Comparison of ENCODE assay signal across 8 mouse cellular contexts in genomic region chr5:124449494-124449893, GRCm38 (mm10). TPM values are rescaled to one million over a fixed set of nuclear protein-coding genes. Genes with fewer than 3 reads are reported as not detected.
DNase-seq lines count a peak whose midpoint lies in the region; ATAC-seq and TF ChIP-seq lines count a peak whose summit lies in the region.

No protein-coding gene starts in this region.

- peaks cover 12% of the 10 kb centered on the region; the same call in 1 of the 2 replicates for H3K4me1 ChIP-seq in forebrain, postnatal 0 days (ENCODE audit: insufficient read depth)
- H3K4me1 ChIP-seq in forebrain, embryonic 15.5 days: peaks cover 34% of the 10 kb centered on the region
- H3K4me1 ChIP-seq in lung, postnatal 0 days (ENCODE audit: insufficient read depth, low read depth, low read length): peaks cover 7% of the 10 kb centered on the region; the same call in 1 of the 2 replicates
- H3K4me1 ChIP-seq in intestine, postnatal 0 days (replicated peaks; ENCODE audit: control insufficient read depth, insufficient read depth, low read length): no peaks in the 10 kb centered on the region

- no peak overlapping the region for H3K4me2 ChIP-seq in forebrain, postnatal 0 days (ENCODE audit: low read depth)
- H3K4me2 ChIP-seq in forebrain, embryonic 15.5 days (replicated peaks): no peak overlapping the region
- H3K4me2 ChIP-seq in lung, postnatal 0 days (replicated peaks; ENCODE audit: low read depth, low read length): no peak overlapping the region
- peak overlapping the region; percentile 53; the same call in 1 of the 2 replicates for H3K4me2 ChIP-seq in intestine, postnatal 0 days (replicated peaks; ENCODE audit: low read depth)

- intact Hi-C loops in left cerebral cortex, postnatal 14 days (cut with DNase I): loop anchor here (5.0 kb wide), 1 partner anchor 33 kb away; the partner anchor contains the start of gene Snrnp35

- no peaks in the 10 kb centered on the region for H3K27me3 ChIP-seq in forebrain, postnatal 0 days (ENCODE audit: insufficient read depth, low read length)
- H3K27me3 ChIP-seq in forebrain, embryonic 15.5 days: no peaks in the 10 kb centered on the region
- no peaks in the 10 kb centered on the region for H3K27me3 ChIP-seq in lung, postnatal 0 days (replicated peaks; ENCODE audit: insufficient read depth, low read length)
- no peaks in the 10 kb centered on the region for H3K27me3 ChIP-seq in intestine, postnatal 0 days (replicated peaks; ENCODE audit: control insufficient read depth, insufficient read depth, low read length)

- no peak for TF ChIP-seq CTCF in forebrain, postnatal 0 days (IDR thresholded peaks at IDR 0.05; ENCODE audit: low read depth)
- no peak for TF ChIP-seq CTCF in lung, postnatal 0 days (IDR thresholded peaks at IDR 0.05)
- TF ChIP-seq CTCF in intestine, postnatal 0 days (IDR thresholded peaks at IDR 0.05; ENCODE audit: low read depth): no peak

- no peak for ATAC-seq in forebrain, postnatal 0 days
- no peak for ATAC-seq in forebrain, embryonic 15.5 days (replicated peaks)
- no peak for ATAC-seq in lung, postnatal 0 days
- ATAC-seq in intestine, postnatal 0 days: no peak

- H3K27ac ChIP-seq in forebrain, postnatal 0 days (ENCODE audit: low read depth, low read length): no peak overlapping the region
- no peak overlapping the region for H3K27ac ChIP-seq in forebrain, embryonic 15.5 days (replicated peaks)
- 0 out of 2 replicates have a peak overlapping the region, but pooled peaks have one; percentile 4 for H3K27ac ChIP-seq in lung, postnatal 0 days (ENCODE audit: low read length)
- H3K27ac ChIP-seq in intestine, postnatal 0 days (ENCODE audit: low read depth, low read length): peak overlapping the region; percentile 82; the same call in 1 of the 2 replicates

- H3K36me3 ChIP-seq in forebrain, postnatal 0 days (ENCODE audit: insufficient read depth): peaks cover 62% of the 10 kb centered on the region
- H3K36me3 ChIP-seq in forebrain, embryonic 15.5 days: peaks cover 66% of the 10 kb centered on the region
- H3K36me3 ChIP-seq in lung, postnatal 0 days (ENCODE audit: insufficient read depth, low read length): peaks cover 13% of the 10 kb centered on the region
- peaks cover 63% of the 10 kb centered on the region for H3K36me3 ChIP-seq in intestine, postnatal 0 days (ENCODE audit: control insufficient read depth, insufficient read depth)

- 63% methylated on average over 6 of the region's 6 CpGs for WGBS in forebrain, postnatal 0 days
- WGBS in forebrain, embryonic 15.5 days: 72% methylated on average over 6 of the region's 6 CpGs
- 65% methylated on average over 6 of the region's 6 CpGs for WGBS in lung, postnatal 0 days
- 29% methylated on average over 6 of the region's 6 CpGs for WGBS in intestine, postnatal 0 days

- TF ChIP-seq EP300 in lung, postnatal 0 days (IDR thresholded peaks at IDR 0.05): no peak

- H3K4me3 ChIP-seq in forebrain, postnatal 0 days (ENCODE audit: low read depth, low read length): no peak overlapping the region
- H3K4me3 ChIP-seq in forebrain, embryonic 15.5 days: no peak overlapping the region
- H3K4me3 ChIP-seq in lung, postnatal 0 days (ENCODE audit: low read depth, low read length): no peak overlapping the region
- no peak overlapping the region for H3K4me3 ChIP-seq in intestine, postnatal 0 days (ENCODE audit: low read depth, low read length)

- DNase-seq in forebrain, postnatal 0 days: no peak
- DNase-seq in lung, postnatal 0 days (ENCODE audit: low spot score): peak; percentile 41
- no peak for DNase-seq in lung, postnatal 14 days
- DNase-seq in left cerebral cortex, postnatal 14 days (ENCODE audit: low spot score in 2 of 2): no peak
- no peak for DNase-seq in thymus, postnatal 25 days
- DNase-seq in right cerebral cortex, postnatal 36 days (ENCODE audit: low spot score in 2 of 2): no peak

- H3K9ac ChIP-seq in forebrain, postnatal 0 days: peak overlapping the region; percentile 14; the same call in 1 of the 2 replicates
- no peak overlapping the region for H3K9ac ChIP-seq in forebrain, embryonic 15.5 days (replicated peaks)
- H3K9ac ChIP-seq in lung, postnatal 0 days (replicated peaks; ENCODE audit: low read depth): no peak overlapping the region
- H3K9ac ChIP-seq in intestine, postnatal 0 days (ENCODE audit: low read depth, low read length): no peak overlapping the region

- H3K9me3 ChIP-seq in forebrain, postnatal 0 days (ENCODE audit: low read length): no peaks in the 10 kb centered on the region
- H3K9me3 ChIP-seq in forebrain, embryonic 15.5 days: no peaks in the 10 kb centered on the region
- H3K9me3 ChIP-seq in lung, postnatal 0 days (ENCODE audit: low read length): no peaks in the 10 kb centered on the region
- no peaks in the 10 kb centered on the region for H3K9me3 ChIP-seq in intestine, postnatal 0 days (ENCODE audit: control insufficient read depth)

RNA-seq across cellular contexts. Expression of gene Kmt5a, which starts 9.8 kb away (rescaled TPM):
- 43.4 and 45.0 TPM in 2 replicates for total RNA-seq in forebrain, postnatal 0 days (2014; rRNA removed)
- polyA plus RNA-seq in forebrain, postnatal 0 days (2015; fragmentation: Nextera tagmentation; extraction: Ambion mirVana): 21.2 and 23.6 TPM in 2 replicates
- polyA plus RNA-seq in forebrain, embryonic 15.5 days (2015; fragmentation: Nextera tagmentation; extraction: Ambion mirVana): 36.3 and 56.7 TPM in 2 replicates
- polyA plus RNA-seq in lung, postnatal 0 days (2015; fragmentation: Nextera tagmentation; extraction: Ambion mirVana): 18.0 and 21.9 TPM in 2 replicates
- polyA plus RNA-seq in intestine, postnatal 0 days (2015; fragmentation: Nextera tagmentation; extraction: Ambion mirVana): 77.5 and 80.5 TPM in 2 replicates
- 10 to 100 TPM; 44.3 to 48.7 TPM for total RNA-seq in left cerebral cortex, postnatal 14 days (2021)

RNA-seq across cellular contexts. Expression of gene Sbno1, which starts 23.7 kb away (rescaled TPM):
- 41.7 and 52.1 TPM in 2 replicates for total RNA-seq in forebrain, postnatal 0 days (2014; rRNA removed)
- polyA plus RNA-seq in forebrain, postnatal 0 days (2015; fragmentation: Nextera tagmentation; extraction: Ambion mirVana): 44.1 and 70.4 TPM in 2 replicates
- polyA plus RNA-seq in forebrain, embryonic 15.5 days (2015; fragmentation: Nextera tagmentation; extraction: Ambion mirVana): 101 and 111 TPM in 2 replicates
- polyA plus RNA-seq in lung, postnatal 0 days (2015; fragmentation: Nextera tagmentation; extraction: Ambion mirVana): 46.5 and 58.0 TPM in 2 replicates
- 49.3 and 56.6 TPM in 2 replicates for polyA plus RNA-seq in intestine, postnatal 0 days (2015; fragmentation: Nextera tagmentation; extraction: Ambion mirVana)
- 100 to 1,000 TPM; 139 to 153 TPM for total RNA-seq in left cerebral cortex, postnatal 14 days (2021)

RNA-seq across cellular contexts. Expression of gene Rilpl2, which starts 28.7 kb away (rescaled TPM):
- total RNA-seq in forebrain, postnatal 0 days (2014; rRNA removed): 37.9 and 38.2 TPM in 2 replicates
- polyA plus RNA-seq in forebrain, postnatal 0 days (2015; fragmentation: Nextera tagmentation; extraction: Ambion mirVana): 39.4 and 41.2 TPM in 2 replicates
- polyA plus RNA-seq in forebrain, embryonic 15.5 days (2015; fragmentation: Nextera tagmentation; extraction: Ambion mirVana): 26.3 and 27.8 TPM in 2 replicates
- 31.5 and 32.7 TPM in 2 replicates for polyA plus RNA-seq in lung, postnatal 0 days (2015; fragmentation: Nextera tagmentation; extraction: Ambion mirVana)
- 48.2 and 49.7 TPM in 2 replicates for polyA plus RNA-seq in intestine, postnatal 0 days (2015; fragmentation: Nextera tagmentation; extraction: Ambion mirVana)
- total RNA-seq in left cerebral cortex, postnatal 14 days (2021): 10 to 100 TPM; 24.7 to 25.8 TPM

RNA-seq across cellular contexts. Expression of gene Snrnp35, which starts 33.4 kb away (rescaled TPM):
- 15.9 and 16.0 TPM in 2 replicates for total RNA-seq in forebrain, postnatal 0 days (2014; rRNA removed)
- 16.6 and 17.7 TPM in 2 replicates for polyA plus RNA-seq in forebrain, postnatal 0 days (2015; fragmentation: Nextera tagmentation; extraction: Ambion mirVana)
- 24.9 and 26.0 TPM in 2 replicates for polyA plus RNA-seq in forebrain, embryonic 15.5 days (2015; fragmentation: Nextera tagmentation; extraction: Ambion mirVana)
- polyA plus RNA-seq in lung, postnatal 0 days (2015; fragmentation: Nextera tagmentation; extraction: Ambion mirVana): 11.7 and 12.8 TPM in 2 replicates
- 15.5 and 17.9 TPM in 2 replicates for polyA plus RNA-seq in intestine, postnatal 0 days (2015; fragmentation: Nextera tagmentation; extraction: Ambion mirVana)
- 10 to 100 TPM; 20.9 to 24.2 TPM for total RNA-seq in left cerebral cortex, postnatal 14 days (2021)

Comparison
In these comparisons a context has a peak if more than half of its experiments do, and no peak if none do; other contexts are left out.
1. H3K27ac ChIP-seq: peak in lung, postnatal 0 days (single experiment) and intestine, postnatal 0 days (single experiment); none in forebrain, postnatal 0 days (single experiment) and forebrain, embryonic 15.5 days (single experiment).